Mouse (Mus musculus): ENCODE measurements around the gene Fibp. TPM values are rescaled to one million over a fixed set of nuclear protein-coding genes. Genes with fewer than 3 reads are reported as not detected.

Fibp gene
- polyA plus RNA-seq, 2 experiments, result 113 to 139 TPM

DNA sequence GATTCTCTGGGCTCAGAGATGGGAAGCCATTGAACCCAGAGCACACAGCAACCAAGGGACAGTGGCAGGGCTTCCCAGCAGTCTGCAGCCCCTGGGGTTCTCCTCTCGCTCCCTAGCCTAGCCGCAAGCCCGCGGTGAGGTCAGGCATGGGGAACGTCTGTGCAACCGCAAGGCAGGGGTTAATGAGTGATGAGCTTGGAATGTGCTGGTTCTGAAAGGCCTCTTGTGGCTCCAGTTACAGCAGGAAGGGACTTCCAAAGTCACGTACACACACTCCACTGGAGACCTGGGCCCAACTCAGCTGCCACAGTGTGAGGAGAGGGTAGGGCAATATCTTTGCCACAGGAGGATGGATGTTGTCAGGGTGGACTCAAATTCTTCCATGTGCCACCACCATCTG lies 15.5 kb upstream of the Fibp start:
- H3K4me2 ChIP-seq (replicated peaks; ENCODE audit: low read depth, low read length, severe bottlenecking), result no peak overlapping the region
- DNase-seq (ENCODE audit: low spot score), result no peak
- no peaks in the 10 kb centered on the region; the same call in 1 of the 2 replicates for H3K9me3 ChIP-seq (ENCODE audit: control insufficient read depth, low read length)
- H3K4me3 ChIP-seq (replicated peaks; ENCODE audit: low read length), result no peak overlapping the region
- ATAC-seq (ENCODE audit: low FRiP score, low read depth), result no peak
- peaks cover 40% of the 10 kb centered on the region for H3K27me3 ChIP-seq (ENCODE audit: control insufficient read depth, insufficient read depth, low read length)
- WGBS, result 27% methylated on average over 7 of the region's 7 CpGs
- H3K9ac ChIP-seq (ENCODE audit: low read depth, low read length, severe bottlenecking), result no peak overlapping the region
- no peaks in the 10 kb centered on the region for H3K36me3 ChIP-seq (ENCODE audit: control insufficient read depth, insufficient read depth, low read length)
- TF ChIP-seq POLR2A (IDR thresholded peaks at IDR 0.05; ENCODE audit: borderline replicate concordance, extremely low read depth, insufficient read depth, insufficient read length), result no peak
- H3K27ac ChIP-seq (replicated peaks; ENCODE audit: low read depth, low read length), result no peak overlapping the region
- peaks cover 9% of the 10 kb centered on the region for H3K4me1 ChIP-seq (ENCODE audit: control insufficient read depth, insufficient read depth, low read length)

DNA sequence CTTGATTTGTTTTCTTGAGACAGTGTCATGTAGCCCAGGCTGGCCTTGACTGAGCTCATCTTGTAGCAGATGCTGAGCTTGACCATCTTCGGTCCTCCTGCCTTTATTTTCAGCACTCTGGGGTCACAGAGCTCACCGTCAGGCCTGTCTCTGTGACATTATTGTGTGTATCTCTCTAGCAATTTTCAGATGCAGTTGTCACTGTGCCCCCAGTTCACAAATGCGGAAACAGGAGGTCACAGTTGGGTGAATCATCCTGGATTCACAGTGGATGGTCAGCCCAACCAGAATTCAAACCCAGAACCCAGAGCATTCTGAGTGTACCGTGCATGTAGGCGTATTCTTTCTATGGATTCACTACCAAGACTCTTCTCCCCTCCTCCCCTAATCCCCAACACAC lies 14.7 kb upstream of the Fibp start:
- no peak overlapping the region for H3K4me3 ChIP-seq (replicated peaks; ENCODE audit: low read length)
- no peak for TF ChIP-seq POLR2A (IDR thresholded peaks at IDR 0.05; ENCODE audit: borderline replicate concordance, extremely low read depth, insufficient read depth, insufficient read length)
- no peak overlapping the region for H3K9ac ChIP-seq (ENCODE audit: low read depth, low read length, severe bottlenecking)
- peaks cover 40% of the 10 kb centered on the region for H3K27me3 ChIP-seq (ENCODE audit: control insufficient read depth, insufficient read depth, low read length)
- H3K4me2 ChIP-seq (replicated peaks; ENCODE audit: low read depth, low read length, severe bottlenecking), result no peak overlapping the region
- no peaks in the 10 kb centered on the region for H3K9me3 ChIP-seq (ENCODE audit: control insufficient read depth, low read length)
- DNase-seq (ENCODE audit: low spot score), result no peak
- no peaks in the 10 kb centered on the region for H3K36me3 ChIP-seq (ENCODE audit: control insufficient read depth, insufficient read depth, low read length)
- H3K4me1 ChIP-seq (ENCODE audit: control insufficient read depth, insufficient read depth, low read length), result peaks cover 9% of the 10 kb centered on the region
- ATAC-seq (ENCODE audit: low FRiP score, low read depth), result no peak
- WGBS, result 79% methylated on average over 5 of the region's 5 CpGs
- H3K27ac ChIP-seq (replicated peaks; ENCODE audit: low read depth, low read length), result no peak overlapping the region

DNA sequence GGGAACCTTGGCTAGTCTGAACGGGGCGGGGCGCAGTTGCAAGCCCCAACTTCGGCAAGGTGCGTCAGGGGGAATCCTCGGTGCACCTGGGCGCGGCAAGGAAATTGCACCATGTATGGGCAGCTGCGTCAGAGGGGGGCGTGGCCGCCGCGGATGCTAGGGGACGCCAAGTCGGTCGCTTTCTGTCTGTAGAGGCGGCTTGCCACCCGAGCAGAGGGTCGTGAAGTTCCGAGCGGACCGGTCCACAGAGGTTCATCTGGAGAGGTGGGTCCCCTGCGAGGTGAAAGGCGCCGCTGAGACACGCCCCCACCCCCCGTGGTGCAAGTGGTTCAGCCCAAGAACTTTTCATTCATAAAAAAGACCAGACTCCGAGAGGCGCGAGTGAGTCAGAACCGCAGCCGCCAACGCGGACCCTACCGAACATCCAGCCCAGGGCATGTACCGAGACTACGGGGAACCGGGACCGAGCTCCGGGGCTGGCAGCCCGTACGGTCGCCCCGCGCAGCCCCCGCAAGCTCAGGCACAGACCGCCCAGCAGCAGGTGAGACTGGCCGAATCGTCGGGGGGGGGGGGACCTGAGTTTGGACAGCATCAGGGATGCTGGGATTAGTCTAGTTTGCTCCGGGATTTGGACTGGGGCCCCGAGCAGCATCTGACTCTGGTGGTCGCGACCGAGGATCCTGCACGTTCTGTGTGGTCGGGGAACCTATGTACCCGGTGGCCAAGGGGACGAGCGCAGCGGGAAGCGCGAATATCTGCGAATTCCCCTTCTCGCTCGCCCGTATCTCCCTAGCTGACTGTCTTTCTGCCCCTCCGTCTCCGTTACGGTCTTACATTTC lies 12.7 kb upstream of the Fibp start, which contains the start of gene Fosl1:
TSS of gene Fosl1 (plus strand) at position 33 of the 839 bp plus-strand sequence.
- no peak for TF ChIP-seq POLR2A (IDR thresholded peaks at IDR 0.05; ENCODE audit: borderline replicate concordance, extremely low read depth, insufficient read depth, insufficient read length)
- Histone ChIP-seq H3K4me1 (ENCODE audit: control insufficient read depth, insufficient read depth, low read length) (peaks cover 9% of the 10 kb centered on the region), H3K4me2 (replicated peaks; ENCODE audit: low read depth, low read length, severe bottlenecking) (peak within 1 kb of the TSS; percentile 94), H3K27me3 (ENCODE audit: control insufficient read depth, insufficient read depth, low read length) (peaks cover 40% of the 10 kb centered on the region), H3K9me3 (ENCODE audit: control insufficient read depth, low read length) (no peaks in the 10 kb centered on the region), H3K9ac (ENCODE audit: low read depth, low read length, severe bottlenecking) (peak within 1 kb of the TSS; percentile 45), H3K4me3 (replicated peaks; ENCODE audit: low read length) (peak within 1 kb of the TSS; percentile 51), H3K27ac (replicated peaks; ENCODE audit: low read depth, low read length) (no peak within 1 kb of the TSS), H3K36me3 (ENCODE audit: control insufficient read depth, insufficient read depth, low read length) (no peaks in the 10 kb centered on the region)
- 2% methylated on average over 58 of the region's 70 CpGs for WGBS
- DNase-seq (ENCODE audit: low spot score), result peak; percentile 41
- peak; percentile 60 for ATAC-seq (ENCODE audit: low FRiP score, low read depth)

DNA sequence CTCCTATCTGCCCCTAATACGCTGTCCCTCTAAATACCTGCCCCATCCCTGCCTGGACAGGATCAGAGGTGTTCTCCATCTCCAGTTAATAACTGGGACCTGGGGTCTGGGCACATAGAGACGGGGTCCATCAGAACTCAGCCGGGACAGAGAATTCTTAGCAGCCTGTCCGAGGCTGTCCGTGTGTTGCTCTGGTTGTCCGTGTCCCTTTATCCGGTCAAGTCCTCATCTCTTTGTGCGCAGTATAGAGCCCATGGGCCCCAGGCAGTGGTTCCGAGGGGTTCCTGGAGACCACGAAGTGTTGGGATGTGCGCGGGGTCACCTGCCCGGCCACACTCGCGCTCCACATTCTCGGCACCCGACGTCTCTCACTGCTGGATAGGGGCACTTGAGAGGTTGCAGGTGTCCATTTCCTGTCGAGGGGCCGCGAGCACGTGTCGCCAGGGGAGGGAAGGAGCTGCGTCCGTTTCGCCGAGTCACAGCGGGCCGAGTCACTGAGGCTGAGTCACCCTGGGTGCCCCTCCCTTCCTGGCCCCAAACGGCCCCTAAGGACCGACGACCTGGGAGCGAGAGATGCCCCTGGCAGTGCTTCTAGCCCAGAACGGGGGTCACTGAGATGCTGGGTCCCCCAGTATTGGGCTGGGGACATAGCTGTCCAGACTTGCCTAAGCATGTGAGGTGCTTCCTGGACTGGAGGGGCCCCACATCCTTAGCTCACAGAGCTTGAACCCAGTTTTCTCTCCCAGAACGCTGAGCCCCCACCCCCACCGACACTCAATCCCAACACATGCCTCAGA lies 11.9 kb upstream of the Fibp start:
- Histone ChIP-seq H3K4me2 (replicated peaks; ENCODE audit: low read depth, low read length, severe bottlenecking) (peak overlapping the region; percentile 94), H3K27me3 (ENCODE audit: control insufficient read depth, insufficient read depth, low read length) (peaks cover 40% of the 10 kb centered on the region), H3K4me3 (replicated peaks; ENCODE audit: low read length) (peak overlapping the region; percentile 51), H3K27ac (replicated peaks; ENCODE audit: low read depth, low read length) (no peak overlapping the region), H3K9ac (ENCODE audit: low read depth, low read length, severe bottlenecking) (0 out of 2 replicates have a peak overlapping the region, but pooled peaks have one; percentile 45), H3K9me3 (ENCODE audit: control insufficient read depth, low read length) (no peaks in the 10 kb centered on the region), H3K36me3 (ENCODE audit: control insufficient read depth, insufficient read depth, low read length) (peaks cover under 1% of the 10 kb centered on the region; the same call in 1 of the 2 replicates), H3K4me1 (ENCODE audit: control insufficient read depth, insufficient read depth, low read length) (peaks cover 9% of the 10 kb centered on the region)
- 6% methylated on average over 31 of the region's 36 CpGs for WGBS
- TF ChIP-seq POLR2A (IDR thresholded peaks at IDR 0.05; ENCODE audit: borderline replicate concordance, extremely low read depth, insufficient read depth, insufficient read length), result no peak
- DNase-seq (ENCODE audit: low spot score) (no peak), ATAC-seq (ENCODE audit: low FRiP score, low read depth) (no peak)

DNA sequence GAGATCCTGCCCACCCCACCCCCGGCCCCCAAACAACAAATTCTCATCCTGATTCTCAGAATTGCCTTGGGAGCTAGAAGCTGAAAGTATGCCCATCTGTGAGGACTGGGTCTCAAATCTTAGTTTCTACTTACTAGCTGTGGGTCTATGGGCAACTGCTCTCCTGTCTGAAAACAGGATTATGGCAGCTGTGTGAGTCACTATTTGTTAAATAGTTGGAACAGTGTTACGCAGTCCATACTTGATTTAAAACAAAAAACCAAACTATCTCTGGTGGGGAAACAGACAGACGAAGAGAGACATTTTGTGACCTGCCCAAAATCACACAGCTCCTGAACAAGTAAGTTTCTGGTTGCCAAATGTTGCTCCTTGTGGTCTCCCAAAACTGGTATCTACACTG lies 10.7 kb upstream of the Fibp start:
- Histone ChIP-seq H3K4me1 (ENCODE audit: control insufficient read depth, insufficient read depth, low read length) (peaks cover 9% of the 10 kb centered on the region), H3K9me3 (ENCODE audit: control insufficient read depth, low read length) (no peaks in the 10 kb centered on the region), H3K4me3 (replicated peaks; ENCODE audit: low read length) (no peak overlapping the region), H3K27ac (replicated peaks; ENCODE audit: low read depth, low read length) (no peak overlapping the region), H3K4me2 (replicated peaks; ENCODE audit: low read depth, low read length, severe bottlenecking) (no peak overlapping the region), H3K36me3 (ENCODE audit: control insufficient read depth, insufficient read depth, low read length) (peaks cover 10% of the 10 kb centered on the region), H3K27me3 (ENCODE audit: control insufficient read depth, insufficient read depth, low read length) (peaks cover 40% of the 10 kb centered on the region), H3K9ac (ENCODE audit: low read depth, low read length, severe bottlenecking) (no peak overlapping the region)
- DNase-seq (ENCODE audit: low spot score), result no peak
- TF ChIP-seq POLR2A (IDR thresholded peaks at IDR 0.05; ENCODE audit: borderline replicate concordance, extremely low read depth, insufficient read depth, insufficient read length), result no peak
- ATAC-seq (ENCODE audit: low FRiP score, low read depth), result no peak
- 85% methylated on average over 3 of the region's 3 CpGs for WGBS
